Mouse (Mus musculus) spleen, adult 12 weeks (tissue): Measurements from ENCODE around the gene Fam129c.

ENCODE experiments used
- DNase-seq: peaks from one replicate; pipeline ENCODE4 v3.0.0; 2022; ENCODE audit warnings: low spot score

Gene Fam129c

DNA sequence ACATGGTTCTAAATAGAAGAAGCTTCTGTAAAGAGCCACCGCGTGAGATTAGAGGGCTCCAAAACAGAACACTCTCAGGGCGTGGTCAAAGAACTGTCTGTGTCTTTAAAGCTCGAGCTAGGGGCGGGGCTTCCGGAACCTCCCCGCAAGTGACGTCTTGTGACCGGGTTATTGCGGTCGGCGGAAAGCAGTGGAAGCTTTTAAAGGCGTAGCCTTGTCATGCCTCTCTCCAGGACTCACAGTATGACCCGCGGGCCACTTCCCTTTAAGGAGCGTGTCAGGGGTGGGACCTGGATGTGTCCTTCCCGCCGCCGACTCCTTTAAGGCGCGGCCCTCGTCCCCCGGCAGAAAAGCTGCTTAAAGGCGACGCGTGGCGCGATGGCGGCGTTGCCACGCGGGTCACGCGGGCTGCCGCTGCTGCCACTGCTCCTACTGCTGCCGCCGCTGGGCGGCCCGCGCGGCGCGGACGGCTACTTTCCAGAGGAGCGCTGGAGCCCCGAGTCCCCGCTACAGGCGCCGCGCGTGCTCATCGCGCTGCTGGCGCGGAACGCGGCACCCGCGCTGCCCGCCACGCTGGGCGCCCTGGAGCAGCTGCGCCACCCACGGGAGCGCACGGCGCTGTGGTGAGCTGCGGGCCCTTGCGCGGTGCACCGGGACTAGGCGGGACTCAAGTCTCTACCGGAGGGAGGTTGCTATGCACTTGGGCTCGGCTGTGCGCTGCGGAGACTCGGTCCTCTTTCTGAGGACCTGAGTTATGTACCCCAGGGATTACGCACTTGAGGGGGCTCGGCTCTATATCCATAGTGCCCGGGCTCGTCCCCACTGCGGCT, 13.6 kb downstream of the Fam129c start, which contains the start of gene Colgalt1:
Gene Colgalt1 (plus strand): TSS at position 177 of the 830 bp plus-strand sequence.
- peak; percentile 93 for DNase-seq

DNA sequence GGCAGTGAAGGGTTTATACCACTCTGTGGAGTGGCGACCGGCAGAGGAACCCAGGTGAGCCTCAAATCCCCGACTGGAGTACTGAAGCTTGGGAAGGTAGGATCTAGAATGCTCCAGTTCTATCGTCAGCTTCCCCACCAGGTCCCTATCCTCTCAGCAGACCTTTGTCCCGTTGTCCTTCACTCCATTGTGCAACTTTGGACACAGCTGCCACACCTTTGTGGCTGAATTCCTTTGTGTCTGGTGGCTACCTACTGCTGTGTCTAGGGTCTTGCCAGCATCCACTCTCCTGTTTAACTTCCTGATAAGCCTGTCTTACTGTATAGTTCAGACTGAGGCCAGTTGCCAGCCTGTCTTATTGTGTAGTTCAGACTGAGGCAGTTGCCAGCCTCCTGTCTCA, 14.7 kb downstream of the Fam129c start:
- no peak for DNase-seq

DNA sequence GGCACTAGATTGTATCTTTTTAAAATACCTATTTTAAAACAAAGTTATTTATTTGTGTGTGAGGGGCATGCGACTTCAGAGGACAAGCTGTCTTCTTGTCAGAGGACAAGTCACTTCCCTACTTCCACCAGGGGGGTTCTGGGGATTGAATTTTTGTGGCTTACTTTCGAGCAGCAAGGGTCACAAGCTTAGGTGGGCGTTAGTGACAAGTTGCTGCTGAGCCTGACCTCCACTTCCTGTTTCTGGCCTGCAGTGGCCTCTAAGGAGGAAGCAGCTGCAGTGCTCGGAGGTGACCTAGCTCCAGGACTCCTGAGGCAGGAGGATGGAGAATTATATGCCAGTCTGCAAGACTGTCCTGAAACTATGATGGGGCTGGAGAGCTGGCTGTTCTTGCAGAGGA, 16.0 kb downstream of the Fam129c start:
- no peak for DNase-seq

DNA sequence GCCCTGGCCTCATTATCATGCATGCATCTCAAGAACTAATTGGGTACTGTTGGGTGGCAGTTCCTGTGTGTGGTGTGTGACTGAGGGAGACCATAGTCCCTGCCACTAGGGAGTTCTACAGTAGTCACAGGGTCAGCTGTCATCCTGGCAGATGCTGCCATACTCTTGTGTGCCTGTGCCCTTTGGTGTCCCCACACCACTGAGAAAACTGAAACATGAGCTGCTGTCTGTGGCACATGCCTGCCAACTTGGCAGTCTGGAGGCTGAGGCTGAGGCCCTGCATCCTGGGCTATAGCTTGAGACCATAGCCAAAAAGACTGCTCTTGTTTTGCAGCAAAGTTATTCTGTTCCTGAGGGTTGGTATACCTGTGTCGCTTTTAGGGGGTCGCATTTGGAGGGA, 22.3 kb downstream of the Fam129c start:
- no peak for DNase-seq

DNA sequence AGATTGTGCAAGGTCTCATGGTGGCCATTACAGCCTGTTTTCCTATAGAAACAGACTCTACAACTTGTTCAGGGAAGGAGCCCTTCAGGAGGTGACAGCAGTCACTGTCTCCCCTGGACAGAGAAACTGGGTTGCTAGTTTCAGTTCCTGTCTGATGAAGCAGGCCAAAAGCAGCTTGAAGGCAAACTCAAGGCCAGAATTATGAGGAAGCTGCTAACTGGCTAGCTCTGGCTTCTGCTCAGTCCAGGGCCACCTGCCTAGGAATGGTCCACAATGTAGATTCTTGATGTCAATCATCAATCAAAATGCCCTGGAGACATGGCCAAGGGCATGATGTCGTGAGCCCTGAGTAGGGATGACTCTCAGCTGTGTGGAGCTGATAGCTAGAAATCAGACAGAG, 27.6 kb downstream of the Fam129c start:
- no peak for DNase-seq

DNA sequence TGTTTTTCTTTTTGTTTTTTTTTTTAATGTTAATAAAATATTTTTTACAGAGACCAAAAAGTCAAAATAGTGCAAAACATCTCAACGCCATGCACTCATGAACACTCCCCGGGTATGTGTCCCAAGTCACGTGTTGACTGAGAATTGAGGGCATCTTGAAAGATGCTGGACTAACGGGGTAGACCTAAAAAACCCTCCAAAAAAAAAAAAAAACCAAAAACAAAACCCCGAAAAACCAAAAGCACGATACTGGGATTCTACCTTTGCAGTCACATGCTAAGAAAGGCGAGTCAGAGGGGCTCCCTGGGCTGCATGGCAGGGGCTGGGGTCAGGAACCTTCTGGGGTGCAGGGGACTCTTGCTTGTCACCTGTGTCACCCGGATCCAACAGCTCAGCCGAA, 29.3 kb downstream of the Fam129c start:
- DNase-seq, result no peak

DNA sequence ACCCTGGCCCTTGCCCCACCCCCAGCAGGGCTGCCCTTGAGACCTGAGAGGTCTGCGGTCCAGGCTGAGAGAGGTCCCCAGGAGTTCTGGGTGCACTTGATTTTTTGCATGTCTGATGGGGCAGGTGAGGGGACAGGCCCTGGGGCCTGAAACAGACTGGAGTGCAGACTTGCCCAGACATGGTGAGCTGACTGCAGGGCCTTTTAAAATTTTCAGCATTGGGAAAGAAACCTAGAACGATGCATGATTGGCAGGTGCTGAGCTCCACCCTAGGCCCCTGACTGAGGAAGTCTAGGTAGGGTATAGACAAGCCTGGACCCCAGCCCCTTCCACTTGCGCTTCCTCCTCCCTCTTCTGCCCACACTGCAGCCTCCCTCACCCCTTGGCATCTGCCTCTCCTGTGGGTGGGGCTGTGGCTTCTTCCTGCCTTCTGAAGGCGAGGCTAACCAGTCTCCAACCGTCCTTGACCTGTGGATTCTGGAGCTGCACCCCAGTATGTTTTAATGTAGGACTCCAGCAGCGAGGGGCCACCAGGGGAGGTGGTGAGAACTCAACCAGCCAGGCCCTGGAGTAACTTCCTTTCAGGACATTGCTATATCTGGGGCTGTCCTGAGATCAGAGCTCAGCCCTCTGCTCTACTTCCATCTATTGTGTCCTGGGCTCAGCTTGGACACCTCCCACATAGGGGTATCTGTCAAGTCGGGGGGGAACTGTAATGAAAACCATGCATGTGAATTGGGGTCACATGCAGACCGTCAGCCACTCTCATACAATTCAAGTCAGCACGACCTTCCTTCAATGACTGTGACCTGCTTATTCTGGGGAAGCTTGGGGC, 30.0 kb downstream of the Fam129c start:
- no peak for DNase-seq

DNA sequence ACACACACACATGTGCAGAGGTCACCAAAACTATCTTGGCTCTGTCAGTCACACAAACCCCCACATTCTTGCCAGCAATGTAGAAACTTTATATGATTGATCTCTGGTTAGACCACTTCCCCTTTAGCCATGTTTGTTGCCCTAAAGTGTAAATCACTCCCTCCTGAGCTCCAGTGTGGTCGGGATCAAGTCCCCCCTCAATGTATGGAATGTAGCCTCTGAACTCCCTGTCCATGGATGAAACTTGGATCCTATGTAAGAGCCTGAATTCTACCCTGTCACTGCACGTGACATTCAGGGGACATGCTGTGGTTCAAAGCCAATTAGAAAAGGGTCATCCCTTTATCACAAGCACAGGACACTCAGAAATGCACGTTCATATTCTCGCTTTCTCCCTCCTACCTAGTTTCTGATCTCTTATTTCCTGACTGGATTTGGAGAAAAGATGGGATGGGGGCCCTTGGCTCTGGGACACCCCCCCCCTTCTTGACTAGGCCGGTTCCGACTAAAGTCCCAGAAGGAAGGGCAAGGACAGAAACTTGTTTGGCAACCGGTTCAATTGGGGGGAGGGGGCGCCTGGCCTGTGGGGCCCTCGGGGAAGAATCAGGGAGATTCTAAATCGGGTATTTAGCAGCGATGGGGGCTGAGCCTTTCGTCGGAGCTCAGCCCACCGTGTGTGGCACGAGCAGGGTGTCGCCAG, 31.1 kb downstream of the Fam129c start:
- DNase-seq, result no peak

DNA sequence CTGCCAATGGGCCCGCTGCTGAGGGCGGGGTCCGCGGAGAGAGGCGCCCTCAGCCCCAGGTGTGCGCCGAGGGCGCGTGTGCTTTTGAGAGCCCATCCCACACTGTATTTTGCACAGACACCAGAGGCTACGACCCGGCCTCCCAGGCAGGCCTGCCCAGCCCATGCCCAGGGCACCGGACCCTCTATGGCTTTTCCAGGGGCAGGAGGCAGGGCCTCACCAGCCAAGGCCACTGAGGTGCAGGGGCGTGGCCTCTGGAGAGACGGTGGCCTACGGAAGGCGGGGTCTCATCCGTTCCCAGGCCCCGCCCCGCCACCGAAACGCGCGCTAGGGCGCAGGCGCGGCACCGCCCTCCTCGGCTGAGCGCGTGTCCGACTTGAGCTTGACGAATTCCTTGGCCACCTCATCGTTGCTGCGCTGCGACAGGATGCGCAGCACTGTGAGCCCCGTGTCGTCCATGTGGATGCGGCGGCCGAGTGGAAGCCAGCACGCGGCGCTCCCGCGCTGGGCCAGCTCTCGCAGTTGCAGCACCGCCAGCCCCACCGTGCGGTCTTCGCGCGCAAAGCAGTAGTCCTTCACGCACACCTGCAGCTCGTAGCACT, 31.7 kb downstream of the Fam129c start:
- peak; percentile 85 for DNase-seq

DNA sequence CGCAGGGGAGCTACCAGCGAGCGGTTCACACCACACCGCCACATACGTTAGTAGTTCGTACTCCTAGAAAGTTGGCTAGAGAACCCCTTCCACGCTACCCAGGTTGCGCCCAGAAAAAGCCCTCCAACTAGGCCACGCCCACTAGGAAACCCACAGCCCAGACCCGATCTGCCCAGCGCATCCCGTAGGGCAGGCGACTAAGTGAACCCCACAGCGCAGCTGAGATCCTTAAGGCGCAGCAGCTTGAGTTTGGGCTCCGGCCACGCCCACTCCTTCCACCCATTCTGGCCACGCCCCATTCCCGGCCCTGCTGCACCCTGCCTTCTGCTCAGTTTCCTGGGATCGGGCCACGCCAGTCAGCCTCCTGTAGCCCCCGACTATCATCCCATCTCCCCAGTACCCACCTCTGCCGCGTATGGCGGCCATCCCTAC, 32.3 kb downstream of the Fam129c start:
- no peak for DNase-seq

DNA sequence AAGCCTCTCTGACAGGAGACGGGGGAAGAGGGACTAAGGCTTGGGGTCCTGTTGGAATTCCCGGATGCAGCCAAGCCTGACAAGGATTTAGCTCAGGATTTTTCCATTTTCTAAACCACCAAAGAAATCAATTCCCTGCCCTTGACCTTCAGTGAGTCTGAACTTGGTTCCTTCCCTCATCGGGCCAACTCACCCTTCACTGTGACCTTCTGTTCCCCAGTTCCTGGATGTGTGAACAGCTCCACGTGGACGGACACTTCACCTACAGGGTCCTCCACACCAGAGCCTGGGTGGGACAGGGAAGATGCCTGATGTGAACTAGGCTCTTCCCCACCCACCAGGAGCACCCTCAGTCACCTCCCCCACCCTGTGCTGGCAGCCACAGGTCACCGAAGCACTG, 33.3 kb downstream of the Fam129c start:
- no peak for DNase-seq

DNA sequence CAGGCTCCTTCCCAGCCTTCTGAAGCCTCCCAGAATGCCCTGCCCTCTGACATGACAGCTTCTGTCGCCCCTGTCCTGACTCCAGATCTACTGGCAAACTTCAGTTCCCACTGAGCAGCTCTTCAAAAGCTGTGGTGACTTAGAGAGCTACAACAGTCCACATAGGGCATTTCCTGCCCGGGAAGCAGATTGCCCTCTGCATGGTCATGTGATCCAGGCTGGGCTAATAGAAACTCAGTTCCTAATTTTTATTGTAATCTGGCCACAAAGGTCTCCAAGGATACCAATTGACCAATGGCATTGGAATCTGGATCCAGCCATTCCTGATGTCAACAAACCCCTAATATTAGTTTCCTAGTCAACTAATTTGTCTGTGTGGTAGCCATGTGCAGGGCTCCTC, 34.4 kb downstream of the Fam129c start:
- no peak for DNase-seq

DNA sequence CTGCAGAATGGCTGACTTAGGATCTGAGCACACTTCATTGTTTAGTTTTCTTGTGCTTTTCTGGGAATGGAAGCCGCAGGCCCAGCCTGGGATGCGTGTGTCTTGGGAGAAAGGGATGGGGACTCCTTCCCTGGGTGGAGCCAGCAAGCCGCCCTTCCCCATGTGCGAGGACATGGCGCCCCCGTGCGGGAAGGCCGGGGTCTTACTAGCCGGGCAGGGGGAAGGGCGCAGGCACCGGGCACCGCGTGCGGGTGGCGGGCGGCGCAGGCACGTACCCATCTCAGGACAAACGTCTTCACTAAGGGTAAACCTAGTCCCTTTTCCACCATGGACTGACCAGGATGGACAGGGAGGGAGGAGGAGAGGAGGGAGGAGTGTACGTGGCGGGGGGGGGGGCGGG, 35.7 kb downstream of the Fam129c start:
- peak; percentile 57 for DNase-seq

DNA sequence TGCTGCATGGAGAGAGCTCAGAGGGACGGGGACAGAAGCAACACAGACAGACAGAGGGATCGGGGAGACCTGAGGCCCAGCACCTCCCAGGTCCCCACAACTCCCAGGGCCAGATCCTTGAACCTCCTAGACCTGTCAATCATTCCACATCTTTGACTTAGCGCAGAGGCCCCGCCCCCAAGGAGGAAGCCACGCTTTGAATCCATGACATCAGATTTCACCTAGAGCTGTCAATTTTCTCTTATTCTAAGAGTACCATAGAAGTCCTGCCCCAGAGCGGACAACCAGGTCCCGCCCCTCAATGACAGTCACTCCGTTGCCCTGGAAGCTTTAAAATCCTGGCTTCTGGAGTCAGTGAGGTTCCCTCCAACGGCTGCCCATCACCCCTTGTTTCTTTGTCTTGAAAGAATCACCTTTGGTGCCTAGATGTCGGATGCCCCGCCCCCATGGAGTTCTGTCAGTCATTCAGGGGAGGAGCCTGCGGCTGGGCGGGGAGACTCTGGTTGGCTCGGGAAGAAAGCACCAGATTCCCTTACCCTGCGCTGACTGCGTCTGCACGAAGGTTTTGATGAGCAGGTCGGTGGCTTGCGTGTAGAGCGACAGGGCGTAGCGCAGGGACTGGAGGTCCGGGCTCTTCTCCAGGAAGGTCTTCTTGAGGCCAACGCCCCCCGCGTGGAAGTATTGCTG, 36.7 kb downstream of the Fam129c start:
- DNase-seq, result no peak

DNA sequence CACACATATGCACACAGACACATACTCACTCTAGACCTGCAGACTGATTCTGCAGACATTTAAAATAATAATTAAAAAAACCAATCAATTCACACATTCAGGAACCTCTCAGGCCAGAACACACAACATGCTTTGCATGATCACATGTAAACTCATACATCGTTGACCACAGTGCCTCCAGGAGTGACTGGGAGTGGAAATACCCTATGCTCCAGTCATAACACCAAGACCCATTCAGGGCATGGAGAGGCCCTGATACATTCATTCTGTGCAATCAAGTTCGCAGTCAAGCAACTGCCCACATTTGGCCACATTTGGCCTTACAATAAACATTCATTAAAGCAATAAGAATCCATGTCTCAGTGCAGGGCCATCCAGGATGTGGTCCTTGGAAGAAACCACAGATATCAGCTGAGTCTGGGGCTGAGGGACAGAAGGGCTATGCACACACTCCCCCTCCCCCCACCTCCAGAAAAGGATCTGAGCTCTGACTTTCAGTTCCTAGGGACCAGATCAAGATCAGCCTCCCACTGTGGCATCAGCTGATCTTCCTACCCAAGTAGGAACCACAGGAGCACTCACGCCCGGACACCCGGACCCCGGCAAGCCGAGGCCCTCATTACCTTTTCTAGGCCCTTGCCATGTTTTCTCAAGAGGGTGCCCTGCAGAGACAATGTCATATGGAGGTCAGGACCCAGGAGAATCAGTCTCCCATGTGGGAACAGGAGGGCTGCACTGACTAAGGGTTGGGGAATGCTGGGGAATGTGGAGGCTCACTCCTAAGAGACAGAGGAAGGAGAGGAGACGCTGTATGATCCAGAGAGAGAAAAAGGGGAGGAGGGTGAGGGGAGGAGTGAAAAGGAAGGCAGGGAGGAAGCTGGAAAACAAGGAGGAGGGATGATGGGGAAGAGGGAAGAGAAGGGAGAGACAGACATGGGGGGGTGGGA, 40.0 kb downstream of the Fam129c start:
- DNase-seq, result no peak

DNA sequence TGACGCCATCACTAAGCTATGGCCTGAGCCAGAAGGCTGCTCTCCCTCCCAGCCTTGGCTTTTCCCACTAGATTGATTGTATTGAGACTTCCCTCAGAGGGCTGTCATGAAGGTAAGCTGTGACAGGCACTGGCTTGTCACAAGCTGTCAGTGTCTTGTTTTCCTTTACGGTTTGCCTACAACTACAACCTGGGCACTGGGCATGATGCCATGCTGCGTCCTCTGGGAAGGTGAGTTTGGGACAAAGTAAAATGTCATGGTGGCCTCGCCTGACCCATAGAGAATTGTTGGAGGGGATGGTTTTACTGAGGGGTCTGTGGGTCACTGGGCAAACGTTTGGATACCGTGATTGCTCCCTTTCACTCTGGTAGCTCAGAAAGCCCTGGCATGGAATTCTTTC, 40.9 kb downstream of the Fam129c start:
- no peak for DNase-seq

DNA sequence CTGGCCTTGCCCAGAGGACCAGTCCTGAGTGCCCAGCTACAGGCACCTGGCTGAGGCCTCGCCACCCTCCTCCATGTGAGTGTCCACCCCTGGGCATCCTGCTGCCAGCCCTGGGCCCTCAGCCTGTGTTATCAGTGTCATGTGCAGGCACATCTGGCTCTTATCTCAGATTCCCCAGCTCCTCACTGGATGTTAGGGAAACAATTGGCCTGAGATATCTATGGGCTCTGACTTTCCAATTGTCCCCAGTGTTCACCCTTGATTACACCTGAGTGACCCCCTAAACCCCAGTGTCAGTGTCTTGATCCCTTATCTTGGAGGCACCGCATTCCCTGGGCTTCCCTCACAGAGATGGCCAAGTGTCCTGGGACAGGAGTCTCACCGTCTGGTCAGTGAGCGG, 41.9 kb downstream of the Fam129c start:
- DNase-seq, result no peak

DNA sequence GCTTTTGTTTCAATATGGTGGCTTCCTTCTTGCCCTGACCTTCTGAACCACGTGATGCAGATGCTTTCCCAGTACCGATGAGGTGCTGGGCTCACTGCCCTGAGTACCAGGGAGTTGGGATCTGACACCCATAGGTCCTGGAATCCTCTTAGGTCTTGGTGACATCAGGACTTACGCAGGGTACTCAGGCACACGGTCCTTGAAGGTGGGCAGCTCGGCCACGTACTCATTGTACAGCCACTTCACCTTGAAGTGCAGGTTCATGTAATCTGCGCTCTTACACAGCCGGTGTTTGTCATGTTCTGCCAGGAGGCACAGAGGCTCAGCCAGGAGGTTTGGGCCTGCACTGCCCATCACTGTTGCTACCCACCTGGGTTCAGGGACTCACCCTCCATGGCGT, 48.1 kb downstream of the Fam129c start:
- no peak for DNase-seq

DNA sequence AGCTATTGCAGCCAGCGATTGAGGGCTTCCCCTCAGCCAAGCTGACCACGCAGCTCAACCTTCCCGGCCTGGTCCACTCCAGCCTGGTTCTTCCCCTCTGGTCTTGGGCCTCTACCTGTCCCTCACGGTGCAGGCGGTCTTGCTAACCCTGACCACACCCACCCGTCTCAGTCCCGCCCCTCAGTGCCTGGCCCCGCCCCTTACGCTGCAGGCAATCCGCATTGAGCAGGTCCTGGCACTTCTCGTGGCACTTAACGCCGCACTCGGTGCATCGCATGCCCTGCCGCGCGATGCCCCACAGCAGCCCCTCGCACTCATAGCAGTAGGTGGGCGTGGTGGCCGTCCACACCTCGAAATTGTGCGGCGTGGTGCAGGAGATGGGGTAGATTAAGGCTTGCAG, 57.2 kb downstream of the Fam129c start:
- DNase-seq, result no peak
